Mouse (Mus musculus): ENCODE results near the gene Pik3cg.

DNA sequence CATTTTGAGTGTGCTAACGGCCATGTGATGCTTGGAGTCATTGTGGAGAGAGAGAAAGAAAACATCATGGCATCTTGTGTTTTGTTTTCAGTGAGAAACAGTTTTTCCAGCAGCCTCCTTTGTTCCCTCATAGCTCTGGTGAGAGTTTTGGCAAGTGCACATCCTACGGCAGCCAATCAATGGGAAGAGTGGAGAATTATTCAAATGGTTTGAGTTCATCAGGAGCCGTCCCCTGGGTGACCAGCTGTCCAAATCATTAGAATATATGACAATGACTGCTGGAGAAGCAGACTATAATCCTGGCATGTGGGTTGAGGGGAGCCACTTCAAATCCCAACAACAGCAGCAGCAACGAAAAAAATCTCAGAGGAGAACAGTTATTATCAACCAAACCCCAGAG lies 2.8 kb upstream of the Pik3cg start:
- TF ChIP-seq FLI1 (IDR thresholded peaks at IDR 0.05; ENCODE audit: low read length) (no peak), GATA1 (IDR thresholded peaks at IDR 0.05; ENCODE audit: borderline replicate concordance, low read length) (no peak)

Data from megakaryocyte, embryonic 14.5 days (primary cell).